Mouse (Mus musculus) neural tube, embryonic 11.5 days (tissue): Measurements from ENCODE around the gene Sec24a. TPM values are rescaled to one million over a fixed set of nuclear protein-coding genes. Genes with fewer than 3 reads are reported as not detected.
A peak's percentile ranks its signal among the peaks of the same experiment; 100 is the strongest.
"Not testable (repeated sequence)": the region's sequence is repeated elsewhere in the genome, so short reads cannot be mapped to it uniquely, and the experiment has no call there.

Experiments used
- ATAC-seq: fragments of 200-750 bp; cut with Nextera tagmentation; 2 replicates; pipeline ENCODE4 v1.8.0; 2017; ENCODE audit warnings: moderate number of reproducible peaks, mild to moderate bottlenecking, moderate TSS enrichment, moderate library complexity; ENCODE audit not compliant: insufficient read depth, low FRiP score, low TSS enrichment
- DNase-seq: peaks from one replicate; pipeline ENCODE4 v3.0.0-alpha.2; 2015; ENCODE audit warnings: low spot score
- H3K27ac ChIP-seq: fragments of 300-500 bp; sonication (generic); 2 replicates; pipeline ENCODE4 v1.5.1; 2014; ENCODE audit warnings: low read depth, mild to moderate bottlenecking, low read length
- H3K27me3 ChIP-seq: fragments of 300-500 bp; sonication (generic); 2 replicates; pipeline ENCODE4 v1.6.1; 2014; ENCODE audit warnings: mild to moderate bottlenecking, low read length, mixed read lengths; ENCODE audit not compliant: control insufficient read depth, insufficient read depth
- H3K36me3 ChIP-seq: fragments of 300-500 bp; sonication (generic); 2 replicates; pipeline ENCODE4 v1.6.1; 2014; ENCODE audit warnings: mild to moderate bottlenecking, low read length, moderate library complexity, mixed read lengths; ENCODE audit not compliant: control insufficient read depth, insufficient read depth
- H3K4me1 ChIP-seq: fragments of 300-500 bp; sonication (generic); 2 replicates; pipeline ENCODE4 v1.6.1; 2014; ENCODE audit warnings: low read length, mixed read lengths; ENCODE audit not compliant: control insufficient read depth, insufficient read depth
- H3K4me2 ChIP-seq: fragments of 300-500 bp; sonication (generic); 2 replicates; pipeline ENCODE4 v1.6.1; 2014; ENCODE audit warnings: low read depth, mild to moderate bottlenecking, moderate library complexity
- H3K4me3 ChIP-seq: fragments of 300-500 bp; sonication (generic); 2 replicates; pipeline ENCODE4 v1.5.1; 2014; ENCODE audit warnings: low read depth, low read length
- H3K9ac ChIP-seq: fragments of 300-500 bp; sonication (generic); 2 replicates; pipeline ENCODE4 v1.6.1; 2014; ENCODE audit warnings: mild to moderate bottlenecking, low read length
- H3K9me3 ChIP-seq: fragments of 300-500 bp; sonication (generic); 2 replicates; pipeline ENCODE4 v1.6.1; 2016; ENCODE audit warnings: low read length; ENCODE audit not compliant: control insufficient read depth
- WGBS: fragments of 180-500 bp; shearing (Covaris S2); extraction: QIAGEN DNeasy Blood & Tissue Kit; methylation state at CpG from one replicate; pipeline ENCODE4 v1.1.7; 2014; 5-methylcytosine and 5-hydroxymethylcytosine counted together
- polyA plus RNA-seq: library from polyadenylated mRNA; unstranded; fragments of >200 nt; fragmentation: Nextera tagmentation; extraction: Ambion mirVana; gene quantifications from 2 replicates; pipeline ENCODE4 v1.2.1, GENCODE M21; 2014

Sec24a gene
- polyA plus RNA-seq, 1 experiment from 2014 or later: 14.9 TPM

DNA sequence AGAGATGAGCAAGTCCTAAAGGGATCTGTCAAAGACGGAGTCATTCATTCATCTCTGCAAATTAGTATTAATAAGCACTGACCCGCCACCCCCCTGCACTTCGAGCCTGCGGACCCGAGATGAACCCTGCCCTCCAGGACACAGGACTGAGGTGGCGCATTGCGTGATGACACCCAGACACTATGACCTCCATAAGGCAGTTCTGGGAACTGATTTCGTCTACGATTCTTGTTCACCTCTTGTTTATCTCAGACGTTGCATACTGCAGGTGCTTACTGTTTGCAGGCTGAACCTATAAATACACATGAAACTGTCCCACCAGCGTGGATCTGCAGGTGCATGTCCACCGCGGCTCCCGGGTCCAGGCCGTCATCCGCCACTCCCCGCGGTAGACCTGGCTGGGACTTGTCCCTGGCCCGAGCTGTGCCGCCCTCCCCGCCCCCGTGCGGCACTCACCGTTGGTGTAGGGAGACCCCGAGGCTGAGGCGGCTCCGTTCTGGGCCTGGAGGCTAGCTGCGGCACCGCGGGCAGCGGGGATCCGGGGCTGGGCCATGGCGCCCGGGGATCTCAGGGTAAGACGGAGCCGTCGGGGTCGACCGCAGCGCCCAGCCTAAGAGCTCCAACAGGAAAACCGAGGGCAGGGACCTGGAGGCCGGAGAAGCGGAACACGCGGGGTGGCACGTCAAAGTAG lies 7.7 kb downstream of the Sec24a start:
- Histone ChIP-seq H3K9me3 (no peaks in the 10 kb centered on the region), H3K27me3 (no peaks in the 10 kb centered on the region), H3K4me3 (peak overlapping the region; percentile 94), H3K4me2 (peak overlapping the region; percentile 84), H3K9ac (peak overlapping the region; percentile 92), H3K36me3 (no peaks in the 10 kb centered on the region), H3K27ac (peak overlapping the region; percentile 2; the same call in 1 of the 2 replicates), H3K4me1 (peaks cover 10% of the 10 kb centered on the region)
- WGBS: under 1% methylated on average over 46 of the region's 46 CpGs
- ATAC-seq: peak; percentile 80; the same call in 1 of the 2 replicates
- DNase-seq: peak; percentile 13

DNA sequence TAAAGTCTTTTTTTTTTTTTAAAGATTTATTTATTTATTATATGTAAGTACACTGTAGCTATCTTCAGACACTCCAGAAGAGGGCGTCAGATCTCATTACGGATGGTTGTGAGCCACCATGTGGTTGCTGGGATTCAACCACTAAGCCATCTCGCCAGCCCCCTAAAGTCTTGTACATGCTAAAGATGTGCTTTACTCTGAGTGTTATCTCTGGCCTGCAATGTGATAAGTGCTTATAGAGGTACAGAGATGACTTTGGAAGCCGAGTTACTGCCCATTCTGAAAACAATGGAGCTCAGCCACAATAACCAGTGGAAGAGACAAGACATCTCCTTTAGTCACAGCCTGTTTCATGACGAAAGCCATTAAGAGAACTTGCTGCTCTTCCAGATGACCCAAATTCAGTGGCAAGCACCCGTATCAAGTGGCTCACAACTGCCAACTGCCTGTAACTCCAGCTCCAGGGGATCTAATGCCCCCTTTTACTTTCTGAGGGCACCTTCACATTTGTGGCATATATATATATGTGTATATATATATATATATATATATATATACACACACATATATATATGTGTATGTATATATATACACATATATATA lies 11.7 kb downstream of the Sec24a start:
- H3K4me1 ChIP-seq, H3K27me3 ChIP-seq, H3K4me3 ChIP-seq, DNase-seq, H3K9me3 ChIP-seq, H3K9ac ChIP-seq, H3K27ac ChIP-seq, H3K36me3 ChIP-seq, H3K4me2 ChIP-seq, ATAC-seq: not testable (repeated sequence)
- 82% methylated on average over 6 of the region's 6 CpGs for WGBS

- no peak overlapping the region for H3K4me2 ChIP-seq
- no peaks in the 10 kb centered on the region for H3K36me3 ChIP-seq
- H3K9ac ChIP-seq: no peak overlapping the region
- no peak overlapping the region for H3K27ac ChIP-seq
- H3K9me3 ChIP-seq: no peaks in the 10 kb centered on the region
- ATAC-seq (no peak), DNase-seq (no peak)
- no peak overlapping the region for H3K4me3 ChIP-seq
- H3K4me1 ChIP-seq: no peaks in the 10 kb centered on the region
- H3K27me3 ChIP-seq: no peaks in the 10 kb centered on the region
- 87% methylated on average over 1 of the region's 1 CpGs for WGBS
These were observed 17.3 kb downstream of the Sec24a start for GRCm38 (mm10) chr11:51746096-51746495.

GRCm38 (mm10) chr11:51740701-51741100 lies 22.7 kb downstream of the Sec24a start:
- H3K4me2 ChIP-seq: no peak overlapping the region
- no peak overlapping the region for H3K9ac ChIP-seq
- ATAC-seq (no peak), DNase-seq (no peak)
- no peaks in the 10 kb centered on the region for H3K4me1 ChIP-seq
- no peak overlapping the region for H3K27ac ChIP-seq
- no peaks in the 10 kb centered on the region for H3K9me3 ChIP-seq
- no peaks in the 10 kb centered on the region for H3K27me3 ChIP-seq
- no peak overlapping the region for H3K4me3 ChIP-seq
- WGBS: 95% methylated on average over 3 of the region's 3 CpGs
- peaks cover 2% of the 10 kb centered on the region for H3K36me3 ChIP-seq

DNA sequence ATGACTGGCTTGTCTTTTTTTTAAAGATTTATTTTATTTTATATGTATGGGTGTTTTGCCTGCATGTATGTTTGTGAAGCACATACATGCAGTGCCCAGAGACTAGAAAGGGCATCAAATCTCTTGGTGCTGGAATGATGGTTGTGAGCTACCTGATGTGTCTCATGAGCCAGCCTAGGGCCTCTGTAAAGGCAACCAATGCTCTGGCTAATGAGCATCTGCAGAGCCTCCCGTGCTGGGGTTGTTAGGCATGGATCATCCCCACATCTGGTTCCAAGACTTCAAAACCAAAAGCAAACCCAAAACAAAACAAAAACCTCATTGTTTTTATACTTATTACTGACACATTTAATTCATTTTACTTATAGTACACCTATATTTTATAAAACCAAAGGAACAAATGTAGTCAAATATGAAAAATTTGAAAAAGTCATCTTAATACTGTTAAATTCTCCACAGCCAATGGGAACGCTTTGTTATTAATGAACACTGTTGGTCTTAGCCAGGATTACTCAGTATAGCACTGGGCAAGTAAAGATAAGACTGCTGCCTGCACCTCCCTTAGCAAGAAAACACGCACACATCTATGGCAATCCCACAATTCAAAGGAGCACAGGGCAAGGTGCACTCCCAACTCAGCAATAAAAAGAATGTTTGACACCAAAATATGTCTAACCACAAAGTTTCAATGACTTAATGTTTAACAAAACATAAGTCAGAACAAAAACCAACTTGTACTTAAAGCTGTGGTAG lies 24.6 kb downstream of the Sec24a start:
- Histone ChIP-seq H3K4me2 (no peak overlapping the region), H3K27me3 (no peaks in the 10 kb centered on the region), H3K9me3 (no peaks in the 10 kb centered on the region), H3K36me3 (peaks cover 2% of the 10 kb centered on the region), H3K4me3 (no peak overlapping the region), H3K27ac (no peak overlapping the region), H3K9ac (no peak overlapping the region), H3K4me1 (no peaks in the 10 kb centered on the region)
- 85% methylated on average over 3 of the region's 3 CpGs for WGBS
- DNase-seq (no peak), ATAC-seq (no peak)

GRCm38 (mm10) chr11:51734218-51734617 lies 29.2 kb downstream of the Sec24a start:
- not testable (repeated sequence) for H3K27ac ChIP-seq, H3K4me1 ChIP-seq, ATAC-seq, H3K9ac ChIP-seq, H3K36me3 ChIP-seq, H3K9me3 ChIP-seq, H3K4me3 ChIP-seq, DNase-seq, H3K4me2 ChIP-seq, H3K27me3 ChIP-seq
- 96% methylated on average over 10 of the region's 13 CpGs for WGBS

GRCm38 (mm10) chr11:51732883-51733282 lies 30.6 kb downstream of the Sec24a start:
- WGBS: 83% methylated on average over 1 of the region's 1 CpGs
- Histone ChIP-seq H3K36me3 (0 out of 2 replicates have a peak, but pooled peaks cover 5% of the 10 kb centered on the region), H3K27ac (no peak overlapping the region), H3K4me2 (no peak overlapping the region), H3K4me1 (no peaks in the 10 kb centered on the region), H3K27me3 (no peaks in the 10 kb centered on the region), H3K9ac (no peak overlapping the region), H3K9me3 (no peaks in the 10 kb centered on the region), H3K4me3 (no peak overlapping the region)
- DNase-seq (no peak), ATAC-seq (no peak)

DNA sequence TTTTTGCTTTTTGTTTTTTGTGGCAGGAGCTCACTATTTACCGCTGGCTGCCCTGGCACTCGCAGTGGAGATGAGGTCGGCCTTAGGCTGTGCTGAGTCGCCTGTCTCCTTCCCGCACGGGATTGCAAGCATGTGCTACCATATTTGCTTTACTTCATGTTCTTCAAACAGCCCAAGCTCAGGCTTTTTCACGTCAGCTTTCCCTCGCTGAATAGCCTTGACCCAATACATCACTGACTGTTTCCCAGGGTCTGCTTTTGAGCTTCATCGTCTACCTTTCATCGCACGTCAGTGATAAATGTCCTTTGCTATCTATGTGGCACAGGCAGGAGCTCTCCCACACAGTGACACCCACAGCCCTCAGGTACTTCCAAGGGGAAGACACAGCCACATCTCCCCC lies 42.4 kb downstream of the Sec24a start:
- Histone ChIP-seq H3K4me1 (no peaks in the 10 kb centered on the region), H3K4me2 (no peak overlapping the region), H3K36me3 (peaks cover 8% of the 10 kb centered on the region; the same call in 1 of the 2 replicates), H3K4me3 (no peak overlapping the region), H3K9ac (no peak overlapping the region), H3K27ac (no peak overlapping the region), H3K9me3 (no peaks in the 10 kb centered on the region), H3K27me3 (no peaks in the 10 kb centered on the region)
- ATAC-seq (no peak), DNase-seq (no peak)
- WGBS: 92% methylated on average over 11 of the region's 11 CpGs
